Mouse (Mus musculus) ovary, postnatal 36 days (tissue): Measurements from ENCODE around the gene Tagln2.

Experiments used
- DNase-seq: peaks from one replicate; pipeline ENCODE4 v3.0.0; 2022; ENCODE audit warnings: low spot score, mixed read lengths

The Tagln2 gene

GRCm38 (mm10) chr1:172481540-172482280 is 18.1 kb upstream of the Tagln2 start, which contains the start of gene Igsf9:
Igsf9 (plus strand) TSS chr1:172481788.
- DNase-seq: peak; percentile 91

GRCm38 (mm10) chr1:172482518-172483360 is 17.1 kb upstream of the Tagln2 start:
- no peak for DNase-seq

GRCm38 (mm10) chr1:172483361-172483660 is 16.5 kb upstream of the Tagln2 start:
- DNase-seq: no peak

- no peak for DNase-seq
These were observed 15.6 kb upstream of the Tagln2 start for GRCm38 (mm10) chr1:172484236-172484635.

- no peak for DNase-seq
These were observed 15.2 kb upstream of the Tagln2 start for GRCm38 (mm10) chr1:172484671-172485070.

GRCm38 (mm10) chr1:172485821-172486220 is 14.0 kb upstream of the Tagln2 start:
- DNase-seq: no peak

- DNase-seq: no peak
These were observed 13.6 kb upstream of the Tagln2 start for GRCm38 (mm10) chr1:172486236-172486635.

GRCm38 (mm10) chr1:172486651-172487050 is 13.2 kb upstream of the Tagln2 start:
- DNase-seq: no peak

- no peak for DNase-seq
These were observed 12.0 kb upstream of the Tagln2 start for GRCm38 (mm10) chr1:172487859-172488258.

- no peak for DNase-seq
These were observed 11.0 kb upstream of the Tagln2 start for GRCm38 (mm10) chr1:172488831-172489230.

- no peak for DNase-seq
These were observed 10.1 kb upstream of the Tagln2 start for GRCm38 (mm10) chr1:172489585-172490250.

- DNase-seq: peak; percentile 87
These were observed 9.6 kb upstream of the Tagln2 start for GRCm38 (mm10) chr1:172490261-172490661.

GRCm38 (mm10) chr1:172492047-172492446 is 7.8 kb upstream of the Tagln2 start:
- DNase-seq: no peak

- no peak for DNase-seq
These were observed 6.3 kb upstream of the Tagln2 start for GRCm38 (mm10) chr1:172493516-172493915.

- DNase-seq: no peak
These were observed 3.8 kb upstream of the Tagln2 start for GRCm38 (mm10) chr1:172496030-172496429.

- DNase-seq: no peak
These were observed 2.4 kb upstream of the Tagln2 start for GRCm38 (mm10) chr1:172497428-172497827.

GRCm38 (mm10) chr1:172500451-172501370 is 864 bp downstream of the Tagln2 start:
- DNase-seq: peak; percentile 54

- peak; percentile 53 for DNase-seq
These were observed 1.7 kb downstream of the Tagln2 start for GRCm38 (mm10) chr1:172501371-172502144.

GRCm38 (mm10) chr1:172502145-172503110 is 2.6 kb downstream of the Tagln2 start:
- DNase-seq: no peak
